ENCODE assay signal across 23 mouse cellular contexts in the genomic region with DNA sequence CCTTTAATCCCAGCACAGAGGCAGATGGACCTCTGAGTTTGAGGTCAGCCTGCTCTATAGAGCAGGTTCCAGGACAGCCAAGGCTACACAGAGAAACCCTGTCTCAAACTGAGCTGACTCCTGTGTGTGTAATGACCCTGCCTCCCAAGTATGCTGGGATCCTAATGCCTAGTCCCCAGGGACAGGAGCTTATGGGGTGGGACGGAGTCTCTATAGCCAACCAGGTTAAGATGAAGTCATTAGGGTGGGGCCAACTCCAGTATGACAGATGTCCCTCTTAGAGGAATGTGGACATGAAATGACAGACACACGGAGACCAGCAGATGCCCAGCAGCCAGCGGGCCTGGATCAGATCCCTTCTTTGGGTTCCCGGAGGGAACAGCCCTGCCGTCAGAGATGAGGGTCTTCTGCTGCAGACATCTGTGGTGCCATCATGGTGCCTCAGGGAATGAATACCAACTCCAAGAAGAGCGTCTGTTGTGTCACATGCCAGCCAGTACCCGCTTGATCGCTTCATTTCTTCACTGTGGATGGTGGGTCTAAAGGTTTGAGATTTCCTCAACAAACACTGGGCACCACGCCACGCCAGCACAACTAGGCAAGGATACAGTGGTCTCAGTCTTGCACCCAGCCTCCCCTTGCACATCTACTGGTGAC. TPM values are rescaled to one million over a fixed set of nuclear protein-coding genes. Genes with fewer than 3 reads are reported as not detected.
A peak's percentile ranks its signal among the peaks of the same experiment; 100 is the strongest.
DNase-seq lines count a peak whose midpoint lies in the region; ATAC-seq lines count a peak whose summit lies in the region.
"Had no signal": no experiment of that assay in that cellular context is flagged by ENCODE, and none has a peak within 500 bp of the region (broad histone marks: within the 10 kb centered on the region; RNA-seq: fewer than 3 reads in every experiment).

No protein-coding gene starts in this region.

- H3K9ac ChIP-seq in forebrain, embryonic 13.5 days: no peak overlapping the region
- no peak overlapping the region for H3K9ac ChIP-seq in forebrain, embryonic 16.5 days (replicated peaks; ENCODE audit: low read depth, low read length)
- H3K9ac ChIP-seq in heart, embryonic 12.5 days: no peak overlapping the region
- H3K9ac ChIP-seq: heart, embryonic 13.5 days; limb, embryonic 12.5 days; liver, embryonic 12.5 days had no signal

- peak overlapping the region; percentile 70 for H3K27ac ChIP-seq in forebrain, embryonic 13.5 days
- no peak overlapping the region for H3K27ac ChIP-seq in forebrain, embryonic 10.5 days
- peak overlapping the region; percentile 75 for H3K27ac ChIP-seq in forebrain, embryonic 16.5 days (ENCODE audit: low read length)
- no peak overlapping the region for H3K27ac ChIP-seq in heart, embryonic 12.5 days (ENCODE audit: poor library complexity, severe bottlenecking)
- H3K27ac ChIP-seq: heart, embryonic 13.5 days; limb, embryonic 12.5 days; liver, embryonic 12.5 days; stomach, postnatal 0 days had no signal

- H3K36me3 ChIP-seq in forebrain, embryonic 13.5 days (ENCODE audit: poor library complexity, severe bottlenecking): peaks cover 28% of the 10 kb centered on the region
- H3K36me3 ChIP-seq in forebrain, embryonic 10.5 days (replicated peaks): no peaks in the 10 kb centered on the region
- peaks cover 4% of the 10 kb centered on the region; the same call in 1 of the 2 replicates for H3K36me3 ChIP-seq in forebrain, embryonic 16.5 days (ENCODE audit: control insufficient read depth, insufficient read depth)
- no peaks in the 10 kb centered on the region for H3K36me3 ChIP-seq in heart, embryonic 12.5 days
- H3K36me3 ChIP-seq: heart, embryonic 13.5 days; limb, embryonic 12.5 days; liver, embryonic 12.5 days had no signal

- no peak overlapping the region for H3K4me2 ChIP-seq in forebrain, embryonic 13.5 days
- no peak overlapping the region for H3K4me2 ChIP-seq in forebrain, embryonic 16.5 days (ENCODE audit: low read length)
- H3K4me2 ChIP-seq in heart, embryonic 12.5 days: no peak overlapping the region
- H3K4me2 ChIP-seq: heart, embryonic 13.5 days; limb, embryonic 12.5 days; liver, embryonic 12.5 days had no signal

- H3K4me1 ChIP-seq in forebrain, embryonic 13.5 days: peaks cover 37% of the 10 kb centered on the region
- H3K4me1 ChIP-seq in forebrain, embryonic 10.5 days: peaks cover 32% of the 10 kb centered on the region
- H3K4me1 ChIP-seq in forebrain, embryonic 16.5 days (replicated peaks; ENCODE audit: control insufficient read depth, insufficient read depth, low read length): peaks cover 20% of the 10 kb centered on the region
- no peaks in the 10 kb centered on the region for H3K4me1 ChIP-seq in heart, embryonic 12.5 days (replicated peaks)
- H3K4me1 ChIP-seq: heart, embryonic 13.5 days; limb, embryonic 12.5 days; liver, embryonic 12.5 days had no signal

- no peak for DNase-seq in forebrain, embryonic 10.5 days (ENCODE audit: extremely low spot score, low spot score)
- peak; percentile 71 for DNase-seq in left cerebral cortex, postnatal 4 days
- DNase-seq in left cerebral cortex, adult 18-20 months (ENCODE audit: low spot score in 2 of 2): no peak
- peak; percentile 59 to 70 for DNase-seq in layer of hippocampus, postnatal 10 days (ENCODE audit: low spot score in 2 of 2)
- DNase-seq: adrenal gland, postnatal 14 days; cerebellum, adult 11 months; heart, adult 11 months; kidney, adult 9 months; kidney, postnatal 36 days; lung, adult 2 months had no signal

- intact Hi-C loops in left cerebral cortex, postnatal 4 days (cut with DNase I): no loop called here

- 81% methylated on average over 10 of the region's 10 CpGs for WGBS in forebrain, embryonic 13.5 days
- 93% methylated on average over 10 of the region's 10 CpGs for WGBS in forebrain, embryonic 10.5 days
- WGBS in forebrain, embryonic 16.5 days: 62% methylated on average over 10 of the region's 10 CpGs
- 80% methylated on average over 10 of the region's 10 CpGs for WGBS in heart, embryonic 12.5 days

- H3K9me3 ChIP-seq in forebrain, embryonic 13.5 days (replicated peaks): no peaks in the 10 kb centered on the region
- no peaks in the 10 kb centered on the region for H3K9me3 ChIP-seq in forebrain, embryonic 10.5 days
- H3K9me3 ChIP-seq in forebrain, embryonic 16.5 days (ENCODE audit: control insufficient read depth, low read length): no peaks in the 10 kb centered on the region
- no peaks in the 10 kb centered on the region for H3K9me3 ChIP-seq in heart, embryonic 12.5 days (replicated peaks)
- H3K9me3 ChIP-seq: heart, embryonic 13.5 days; limb, embryonic 12.5 days; liver, embryonic 12.5 days had no signal

- peak; percentile 57; the same call in 1 of the 2 replicates for ATAC-seq in forebrain, embryonic 13.5 days
- ATAC-seq in forebrain, embryonic 16.5 days: peak; percentile 59
- no peak for ATAC-seq in megakaryocyte, adult 5-6 weeks (ENCODE audit: poor library complexity, severe bottlenecking)
- no peak for ATAC-seq in heart, embryonic 12.5 days (ENCODE audit: insufficient number of reproducible peaks, low FRiP score)
- ATAC-seq: liver, embryonic 12.5 days had no signal

- no peak overlapping the region for H3K4me3 ChIP-seq in forebrain, embryonic 13.5 days
- no peak overlapping the region for H3K4me3 ChIP-seq in forebrain, embryonic 10.5 days
- H3K4me3 ChIP-seq in forebrain, embryonic 16.5 days (replicated peaks; ENCODE audit: low read length): no peak overlapping the region
- no peak overlapping the region for H3K4me3 ChIP-seq in heart, embryonic 12.5 days
- H3K4me3 ChIP-seq: heart, embryonic 13.5 days; limb, embryonic 12.5 days; liver, embryonic 12.5 days had no signal

- H3K27me3 ChIP-seq in forebrain, embryonic 13.5 days: no peaks in the 10 kb centered on the region
- no peaks in the 10 kb centered on the region; the same call in 1 of the 2 replicates for H3K27me3 ChIP-seq in forebrain, embryonic 10.5 days (ENCODE audit: poor library complexity, severe bottlenecking)
- no peaks in the 10 kb centered on the region for H3K27me3 ChIP-seq in forebrain, embryonic 16.5 days (replicated peaks; ENCODE audit: control insufficient read depth, insufficient read depth, low read length)
- H3K27me3 ChIP-seq in heart, embryonic 12.5 days (replicated peaks): peaks cover 6% of the 10 kb centered on the region; the same call in 1 of the 2 replicates

RNA-seq across cellular contexts. Expression of gene Disp3, which starts 48.2 kb away (rescaled TPM):
- 6.3 and 6.5 TPM in 2 replicates for polyA plus RNA-seq in forebrain, embryonic 13.5 days (2015; fragmentation: Nextera tagmentation; extraction: Ambion mirVana)
- 1.2 and 2.1 TPM in 2 replicates for polyA plus RNA-seq in forebrain, embryonic 10.5 days (2016; fragmentation: Nextera tagmentation; extraction: Ambion mirVana)
- total RNA-seq in left cerebral cortex, postnatal 4 days (2021): 10 to 100 TPM; 12.9 to 18.3 TPM
- total RNA-seq in left cerebral cortex, adult 18-20 months (2021): 10 to 100 TPM; 23.4 to 30.0 TPM
- 11.8 and 12.2 TPM in 2 replicates for polyA plus RNA-seq in forebrain, embryonic 16.5 days (2015; fragmentation: Nextera tagmentation; extraction: Ambion mirVana)
- total RNA-seq in layer of hippocampus, postnatal 10 days (2021): 10 to 100 TPM; 19.7 to 24.9 TPM
- not detected in 2 replicates for total RNA-seq in megakaryocyte, adult 5-6 weeks (2015)
- not detected in 2 replicates for total RNA-seq in megakaryocyte, adult 5-6 weeks (2017)
- 0.10 TPM in 1 of 2 replicates, not detected in the other for polyA plus RNA-seq in heart, embryonic 12.5 days (2016; fragmentation: Nextera tagmentation; extraction: Ambion mirVana)
- total RNA-seq: CH12.LX; heart, postnatal 25 days; megakaryocyte-erythroid progenitor cell, adult 5-6 weeks; MEL had no signal
- polyA plus RNA-seq: lung, adult 2 months; thymus, postnatal 0 days had no signal

Comparison
In these comparisons a context has a peak if more than half of its experiments do, and no peak if none do; other contexts are left out.
1. H3K27ac ChIP-seq: peak in forebrain, embryonic 13.5 days (single experiment) and forebrain, embryonic 16.5 days (single experiment); none in forebrain, embryonic 10.5 days (single experiment) and heart, embryonic 12.5 days (single experiment).
2. DNase-seq: peak in left cerebral cortex, postnatal 4 days (single experiment) and layer of hippocampus, postnatal 10 days (2 of 2); none in forebrain, embryonic 10.5 days (single experiment) and left cerebral cortex, adult 18-20 months (0 of 2).
3. ATAC-seq: peak in forebrain, embryonic 13.5 days (single experiment) and forebrain, embryonic 16.5 days (single experiment); none in megakaryocyte, adult 5-6 weeks (single experiment) and heart, embryonic 12.5 days (single experiment).
4. RNA of gene Disp3, which starts 48.2 kb away (total RNA-seq): 23.4 to 30.0 TPM in left cerebral cortex, adult 18-20 months, 19.7 to 24.9 TPM in layer of hippocampus, postnatal 10 days and 12.9 to 18.3 TPM in left cerebral cortex, postnatal 4 days; not detected in megakaryocyte, adult 5-6 weeks; every median in the first group is over 10 times any median in the second.